Mouse (Mus musculus) forebrain, postnatal 0 days (tissue): ENCODE measurements at regions not wholly inside any gene's neighbourhood (a gene's known extent, or its start where the extent isn't known, plus 50 kb on each side); places are given as distances from the start of the nearest gene placed in this dataset.

Experiments used
- ATAC-seq: fragments of 200-750 bp; cut with Nextera tagmentation; 2 replicates; pipeline ENCODE4 v1.8.0; 2017; ENCODE audit warnings: mild to moderate bottlenecking, moderate library complexity
- DNase-seq: peaks from one replicate; pipeline ENCODE4 v3.0.0-alpha.2; 2015
- H3K27ac ChIP-seq: fragments of 300-500 bp; sonication (generic); 2 replicates; pipeline ENCODE4 v1.5.1; 2014; ENCODE audit warnings: low read depth, mild to moderate bottlenecking, antibody characterized with exemption, low read length, moderate library complexity, mixed read lengths
- H3K27me3 ChIP-seq: fragments of 300-500 bp; sonication (generic); 2 replicates; pipeline ENCODE4 v1.6.1; 2014; ENCODE audit warnings: mild to moderate bottlenecking, low read length, mixed read lengths; ENCODE audit not compliant: insufficient read depth
- H3K36me3 ChIP-seq: fragments of 300-500 bp; sonication (generic); 2 replicates; pipeline ENCODE4 v1.6.1; 2014; ENCODE audit warnings: mild to moderate bottlenecking, moderate library complexity; ENCODE audit not compliant: insufficient read depth
- H3K4me1 ChIP-seq: fragments of 300-500 bp; sonication (generic); 2 replicates; pipeline ENCODE4 v1.6.1; 2014; ENCODE audit warnings: antibody characterized with exemption; ENCODE audit not compliant: insufficient read depth
- H3K4me2 ChIP-seq: fragments of 300-500 bp; sonication (generic); 2 replicates; pipeline ENCODE4 v1.6.1; 2014; ENCODE audit warnings: low read depth, mild to moderate bottlenecking, moderate library complexity
- H3K4me3 ChIP-seq: fragments of 300-500 bp; sonication (generic); 2 replicates; pipeline ENCODE4 v1.5.1; 2014; ENCODE audit warnings: low read depth, low read length, mixed read lengths
- H3K9ac ChIP-seq: fragments of 300-500 bp; sonication (generic); 2 replicates; pipeline ENCODE4 v1.6.1; 2014; ENCODE audit warnings: mild to moderate bottlenecking
- H3K9me3 ChIP-seq: fragments of 300-500 bp; sonication (generic); 2 replicates; pipeline ENCODE4 v1.6.1; 2016; ENCODE audit warnings: low read length
- CTCF ChIP-seq: sonication (generic); IDR thresholded peaks from 2 replicates; pipeline ENCODE4 v1.5.1; 2016; ENCODE audit warnings: antibody characterized with exemption, control low read depth, low read depth
- WGBS: fragments of 180-500 bp; shearing (Covaris S2); extraction: QIAGEN DNeasy Blood & Tissue Kit; methylation state at CpG from one replicate; pipeline ENCODE4 v1.1.7; 2014; 5-methylcytosine and 5-hydroxymethylcytosine counted together

GRCm38 (mm10) chr7:137723361-137724040 is 286.1 kb downstream of the Glrx3 start:
- H3K4me2 ChIP-seq, result no peak overlapping the region
- WGBS, result 37% methylated on average over 7 of the region's 7 CpGs
- H3K27ac ChIP-seq, result no peak overlapping the region
- peak; percentile 62; the same call in 1 of the 2 replicates for ATAC-seq
- H3K9ac ChIP-seq, result no peak overlapping the region
- H3K27me3 ChIP-seq, result no peaks in the 10 kb centered on the region
- DNase-seq, result peak; percentile 44
- H3K4me1 ChIP-seq, result 0 out of 2 replicates have a peak, but pooled peaks cover 6% of the 10 kb centered on the region
- no peak for TF ChIP-seq CTCF
- no peak overlapping the region for H3K4me3 ChIP-seq
- H3K9me3 ChIP-seq, result no peaks in the 10 kb centered on the region
- H3K36me3 ChIP-seq, result no peaks in the 10 kb centered on the region

- Histone ChIP-seq H3K4me1 (0 out of 2 replicates have a peak, but pooled peaks cover 6% of the 10 kb centered on the region), H3K36me3 (no peaks in the 10 kb centered on the region), H3K27me3 (no peaks in the 10 kb centered on the region), H3K27ac (no peak overlapping the region), H3K4me3 (no peak overlapping the region), H3K4me2 (no peak overlapping the region), H3K9ac (no peak overlapping the region), H3K9me3 (no peaks in the 10 kb centered on the region)
- TF ChIP-seq CTCF, result no peak
- WGBS, result 69% methylated on average over 7 of the region's 7 CpGs
- DNase-seq (no peak), ATAC-seq (no peak)
Measured at GRCm38 (mm10) chr7:137726031-137726430, 288.6 kb downstream of the Glrx3 start.

DNA sequence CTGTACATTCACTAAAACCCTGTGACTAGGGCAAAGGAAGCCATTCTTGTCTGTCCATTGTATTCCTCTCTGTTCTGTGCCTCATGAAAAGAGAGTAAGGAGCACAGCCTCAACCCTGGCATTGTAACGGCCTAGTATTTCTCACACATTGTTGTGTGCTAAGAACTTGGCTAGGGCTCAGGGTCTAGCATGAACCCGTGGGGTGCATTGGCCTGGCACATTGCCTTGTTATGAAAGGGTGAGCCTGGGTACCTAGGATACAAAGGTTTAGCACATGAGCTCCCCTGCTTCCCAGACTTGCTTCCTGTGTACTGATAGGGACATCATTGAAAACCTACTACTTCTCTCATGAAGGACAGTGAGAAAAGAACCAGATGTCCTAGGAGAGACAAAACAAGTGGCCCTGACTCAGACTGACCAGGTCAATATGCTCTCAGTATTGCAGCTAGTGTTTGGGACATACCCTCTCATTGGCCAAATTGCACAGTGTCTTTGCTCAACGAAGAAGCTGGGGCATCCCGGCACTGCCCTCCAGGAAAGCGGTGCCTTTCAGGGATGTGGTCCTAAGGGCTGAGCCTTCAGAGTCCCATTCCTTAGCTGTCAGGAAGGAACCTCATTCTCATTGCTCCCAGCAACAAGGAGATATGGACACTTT is 298.6 kb downstream of the Glrx3 start:
- ATAC-seq (no peak), DNase-seq (no peak)
- Histone ChIP-seq H3K36me3 (no peaks in the 10 kb centered on the region), H3K4me2 (no peak overlapping the region), H3K4me3 (no peak overlapping the region), H3K4me1 (no peaks in the 10 kb centered on the region), H3K27ac (no peak overlapping the region), H3K9ac (no peak overlapping the region), H3K9me3 (no peaks in the 10 kb centered on the region), H3K27me3 (no peaks in the 10 kb centered on the region)
- WGBS, result 77% methylated on average over 5 of the region's 5 CpGs
- TF ChIP-seq CTCF, result no peak

DNA sequence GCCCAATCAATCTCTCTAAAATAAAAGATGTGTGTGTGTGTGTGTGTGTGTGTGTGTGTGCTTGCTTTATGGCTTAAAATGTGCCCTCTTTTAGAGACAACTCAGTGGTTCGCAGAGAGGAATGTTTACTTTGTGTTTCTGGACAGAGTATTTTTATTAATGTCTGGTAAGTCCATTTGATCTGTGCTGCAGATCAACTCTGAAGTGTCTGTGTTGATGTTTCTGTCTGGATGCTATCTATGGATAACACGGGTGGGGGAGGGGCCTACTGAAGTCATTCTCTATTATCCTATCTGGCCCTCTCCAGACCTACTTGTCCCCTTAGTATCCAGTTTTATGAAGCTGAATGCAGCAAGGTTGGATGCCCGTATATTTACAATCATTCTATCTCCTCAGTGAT is 304.3 kb downstream of the Glrx3 start:
- no peak overlapping the region for H3K27ac ChIP-seq
- no peak for ATAC-seq
- H3K9ac ChIP-seq, result no peak overlapping the region
- no peak for DNase-seq
- H3K27me3 ChIP-seq, result no peaks in the 10 kb centered on the region
- no peaks in the 10 kb centered on the region for H3K4me1 ChIP-seq
- 86% methylated on average over 3 of the region's 3 CpGs for WGBS
- H3K9me3 ChIP-seq, result no peaks in the 10 kb centered on the region
- TF ChIP-seq CTCF, result no peak
- H3K4me3 ChIP-seq, result no peak overlapping the region
- H3K36me3 ChIP-seq, result no peaks in the 10 kb centered on the region
- H3K4me2 ChIP-seq, result no peak overlapping the region

DNA sequence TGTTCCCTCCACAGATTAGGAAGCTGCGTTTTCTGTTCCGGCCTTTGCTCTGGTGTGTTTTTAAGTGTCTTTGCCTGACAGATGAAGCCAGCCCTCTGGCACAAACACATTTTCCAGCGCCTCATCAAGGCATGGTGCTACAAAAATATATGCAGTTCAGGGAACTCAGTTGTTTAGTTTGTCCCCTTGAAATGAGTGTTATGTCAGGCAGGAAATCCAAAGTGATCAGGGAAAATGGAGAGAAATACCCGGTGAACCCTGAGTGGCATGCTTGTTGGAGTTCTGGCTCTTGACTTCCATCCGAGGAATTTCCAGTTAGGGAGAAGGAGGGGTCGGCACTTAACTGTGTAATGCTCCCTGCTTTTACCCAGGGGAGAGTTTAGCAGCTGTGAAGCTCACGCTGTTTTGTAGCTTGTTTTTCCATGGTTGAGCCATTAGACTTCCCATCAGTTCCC is 304.9 kb downstream of the Glrx3 start:
- H3K4me2 ChIP-seq, result no peak overlapping the region
- no peak overlapping the region for H3K27ac ChIP-seq
- no peak overlapping the region for H3K4me3 ChIP-seq
- H3K4me1 ChIP-seq, result no peaks in the 10 kb centered on the region
- H3K9ac ChIP-seq, result no peak overlapping the region
- H3K9me3 ChIP-seq, result no peaks in the 10 kb centered on the region
- DNase-seq (no peak), ATAC-seq (no peak)
- H3K36me3 ChIP-seq, result no peaks in the 10 kb centered on the region
- TF ChIP-seq CTCF, result no peak
- no peaks in the 10 kb centered on the region for H3K27me3 ChIP-seq
- 46% methylated on average over 7 of the region's 7 CpGs for WGBS

GRCm38 (mm10) chr7:137745575-137745974 is 308.2 kb downstream of the Glrx3 start:
- 89% methylated on average over 1 of the region's 1 CpGs for WGBS
- no peaks in the 10 kb centered on the region; the same call in 1 of the 2 replicates for H3K4me1 ChIP-seq

DNA sequence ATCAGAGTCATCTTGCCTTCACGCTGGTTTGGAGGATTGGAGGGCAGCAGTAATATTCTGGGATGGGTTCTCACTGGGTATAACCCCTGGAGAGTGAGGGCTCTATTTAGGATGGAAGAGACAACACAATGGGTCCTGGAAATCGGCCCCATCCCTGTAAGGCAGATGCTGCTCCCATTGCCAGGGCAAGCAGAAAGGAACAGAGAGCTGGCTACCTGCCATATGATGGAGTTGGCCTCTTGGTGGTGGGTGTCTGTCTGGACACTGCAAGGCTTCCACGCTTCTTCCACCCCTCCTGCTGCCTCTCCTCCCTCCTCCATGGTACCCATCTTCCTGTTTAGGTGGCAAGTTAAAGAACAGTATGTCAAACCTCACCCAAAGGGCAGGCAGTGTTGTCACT is 308.6 kb downstream of the Glrx3 start:
- Histone ChIP-seq H3K4me2 (no peak overlapping the region), H3K4me3 (no peak overlapping the region), H3K36me3 (no peaks in the 10 kb centered on the region), H3K27me3 (no peaks in the 10 kb centered on the region), H3K4me1 (no peaks in the 10 kb centered on the region; the same call in 1 of the 2 replicates), H3K9me3 (no peaks in the 10 kb centered on the region), H3K27ac (no peak overlapping the region), H3K9ac (no peak overlapping the region)
- no peak for TF ChIP-seq CTCF
- 72% methylated on average over 3 of the region's 3 CpGs for WGBS
- ATAC-seq (no peak), DNase-seq (no peak)

More at GRCm38 (mm10) chr7:137745575-137745974, 308.2 kb downstream of the Glrx3 start:
- H3K36me3 ChIP-seq, result no peaks in the 10 kb centered on the region
- H3K4me3 ChIP-seq, result no peak overlapping the region
- no peak for TF ChIP-seq CTCF
- no peak overlapping the region for H3K27ac ChIP-seq
- no peak for ATAC-seq
- no peak overlapping the region for H3K9ac ChIP-seq
- DNase-seq, result no peak
- no peaks in the 10 kb centered on the region for H3K27me3 ChIP-seq
- H3K4me2 ChIP-seq, result no peak overlapping the region
- no peaks in the 10 kb centered on the region for H3K9me3 ChIP-seq
